Mouse (Mus musculus): ENCODE data around the gene Olfr323.
A peak's percentile ranks its signal among the peaks of the same experiment; 100 is the strongest.

The Olfr323 gene

DNA sequence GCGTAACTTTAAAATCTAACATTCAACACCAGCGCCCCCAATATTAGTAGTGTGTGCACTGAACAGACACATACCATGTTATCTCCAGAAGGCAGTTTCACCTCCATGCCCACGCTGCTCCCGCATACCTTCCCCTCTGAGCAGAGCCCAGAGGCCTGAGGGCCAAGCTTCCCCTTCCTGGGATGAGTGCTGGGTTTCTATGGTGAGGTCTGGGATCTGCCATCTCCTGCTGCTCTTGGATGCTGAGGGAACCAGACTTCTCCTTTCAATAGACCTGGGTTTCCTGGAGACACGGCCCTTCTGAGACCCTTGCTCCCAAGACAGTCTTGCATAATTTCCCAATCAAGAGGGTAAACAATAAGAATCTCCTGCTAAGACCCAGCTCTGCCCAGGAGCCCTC is at the start of gene Olfr323:
TSS of gene Olfr323 (minus strand) at position 101 of the 400 bp plus-strand sequence.
- ATAC-seq (ENCODE audit: low TSS enrichment): no peak

GRCm38 (mm10) chr11:58671825-58672224 is 41.5 kb upstream of the Olfr323 start:
- no peak for ATAC-seq (ENCODE audit: low TSS enrichment)

DNA sequence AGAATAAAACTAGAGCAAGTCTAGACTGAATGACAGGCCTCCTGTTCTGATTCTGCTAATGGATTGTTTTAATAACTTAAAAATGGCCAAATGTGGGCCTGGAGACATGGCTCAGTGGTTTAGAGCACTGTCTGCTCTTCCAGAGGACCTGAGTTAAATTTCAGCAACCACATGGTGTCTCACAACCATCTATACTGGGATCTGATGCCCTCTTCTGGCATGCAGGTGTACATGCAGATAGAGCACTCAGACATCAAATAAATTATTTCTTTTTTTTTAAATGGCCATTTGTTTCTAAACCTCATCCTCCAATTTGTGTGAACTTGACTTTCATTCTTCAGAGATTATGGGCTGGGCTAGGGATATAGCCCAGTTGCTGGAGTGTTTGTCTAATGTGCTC is 39.0 kb upstream of the Olfr323 start:
- ATAC-seq (ENCODE audit: low TSS enrichment): no peak

DNA sequence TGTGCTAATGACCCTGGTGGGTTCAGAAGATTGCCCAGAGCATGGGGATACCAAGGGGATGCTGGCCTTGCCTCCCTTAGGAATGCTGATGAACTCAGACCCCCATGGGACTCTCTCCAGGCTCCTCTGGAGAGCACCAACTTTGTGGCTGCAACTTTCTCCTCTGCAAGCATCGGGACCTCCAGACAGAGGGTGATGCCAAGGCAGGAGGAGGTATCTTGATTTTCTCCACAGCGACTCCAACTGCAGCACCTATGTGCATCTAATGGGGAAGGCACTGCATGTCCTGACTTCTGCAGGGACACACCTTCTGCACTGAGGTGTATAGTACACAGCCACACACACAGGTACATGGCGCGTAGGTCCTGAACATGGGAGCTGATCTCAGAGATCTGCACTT is 28.3 kb upstream of the Olfr323 start, which contains the start of gene Olfr322:
TSS of gene Olfr322 (plus strand) at position 187 of the 400 bp plus-strand sequence.
- ATAC-seq (ENCODE audit: low TSS enrichment): no peak

- ATAC-seq (ENCODE audit: low TSS enrichment): no peak
Observed at GRCm38 (mm10) chr11:58655151-58655550, 24.9 kb upstream of the Olfr323 start.

DNA sequence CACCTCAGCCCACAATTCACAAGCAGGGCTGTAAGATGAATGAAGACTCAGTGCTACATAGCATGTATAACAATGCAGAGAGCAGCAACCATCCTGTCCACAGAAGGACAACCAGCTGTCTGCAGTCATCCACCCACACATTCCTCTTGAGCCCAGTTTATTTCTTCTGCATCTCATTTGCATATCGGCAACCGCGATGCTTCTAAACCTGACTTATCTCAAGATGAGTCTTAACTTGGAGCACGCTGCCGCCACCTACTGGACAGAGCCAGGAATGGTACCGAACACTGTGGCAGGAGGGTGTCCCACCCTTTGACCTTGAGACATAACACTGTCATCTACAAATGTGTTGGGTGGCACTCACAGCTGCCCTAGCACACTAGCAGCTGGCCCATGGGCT is 13.0 kb upstream of the Olfr323 start:
- ATAC-seq (ENCODE audit: low TSS enrichment): peak; percentile 55

DNA sequence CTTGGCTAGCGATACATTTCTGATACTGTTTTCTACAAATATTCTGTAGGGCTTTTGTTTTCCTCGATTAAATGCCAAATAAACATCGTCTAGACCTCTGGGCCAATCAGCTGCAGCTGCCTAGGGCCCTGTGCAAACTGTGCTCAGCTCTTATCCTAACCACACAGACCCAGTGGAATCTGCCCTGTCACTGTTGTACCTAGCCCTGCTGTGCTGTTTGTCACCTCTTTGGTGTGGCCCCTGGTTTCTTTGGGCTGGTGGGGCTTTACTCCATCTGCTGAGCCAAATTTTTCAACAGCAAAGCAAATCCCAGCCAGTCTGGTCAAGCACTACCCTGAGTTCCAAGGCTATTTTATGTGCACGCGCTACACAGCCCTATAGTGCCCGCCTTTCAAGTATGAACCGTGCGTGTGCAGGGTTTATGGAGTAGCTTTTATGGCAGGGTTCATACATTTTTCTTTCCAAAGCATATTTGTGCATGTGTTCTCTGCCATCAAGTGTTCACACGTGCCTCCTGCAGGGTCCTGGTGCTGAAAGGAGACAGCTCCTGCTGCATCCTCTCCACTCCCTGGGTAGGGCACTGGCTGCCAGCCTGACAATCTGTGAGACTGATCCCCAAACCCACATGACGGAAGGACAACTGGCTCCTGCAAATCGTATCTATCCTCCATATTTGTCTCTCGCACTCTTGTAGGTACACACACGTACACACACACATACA is 11.5 kb upstream of the Olfr323 start:
- ATAC-seq (ENCODE audit: low TSS enrichment): no peak

- no peak for ATAC-seq (ENCODE audit: low TSS enrichment)
Observed at GRCm38 (mm10) chr11:58641057-58641456, 10.8 kb upstream of the Olfr323 start.

- peak; percentile 34; the same call in 1 of the 2 replicates for ATAC-seq (ENCODE audit: low TSS enrichment)
Observed at GRCm38 (mm10) chr11:58640272-58640867, 10.1 kb upstream of the Olfr323 start, which contains the start of gene Trim58. Trim58 (plus strand) TSS chr11:58640465.

GRCm38 (mm10) chr11:58638176-58638701 is 7.9 kb upstream of the Olfr323 start:
- ATAC-seq (ENCODE audit: low TSS enrichment): no peak

- peak; percentile 62; the same call in 1 of the 2 replicates for ATAC-seq (ENCODE audit: low TSS enrichment)
Observed at GRCm38 (mm10) chr11:58636376-58636977, 6.2 kb upstream of the Olfr323 start.

DNA sequence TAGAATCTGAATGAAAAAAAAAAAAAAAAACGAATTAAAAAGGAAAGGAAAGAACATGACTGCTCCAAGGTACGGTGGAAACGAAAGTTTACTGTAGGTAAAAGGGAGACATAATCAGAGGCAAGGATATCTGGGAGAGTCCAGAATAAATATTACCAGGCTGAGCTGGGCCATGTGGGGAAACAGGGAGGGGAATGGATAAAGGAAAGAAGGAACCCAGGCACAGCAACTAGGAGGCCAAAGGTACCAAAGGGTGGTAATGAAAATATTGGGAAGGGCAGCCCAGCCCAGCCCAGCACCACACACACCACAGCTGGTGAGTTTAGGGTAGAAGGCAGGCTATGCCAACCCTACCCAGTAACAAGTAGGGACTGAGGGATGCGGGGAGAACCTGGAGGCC is 4.6 kb upstream of the Olfr323 start:
- ATAC-seq (ENCODE audit: low TSS enrichment): no peak

DNA sequence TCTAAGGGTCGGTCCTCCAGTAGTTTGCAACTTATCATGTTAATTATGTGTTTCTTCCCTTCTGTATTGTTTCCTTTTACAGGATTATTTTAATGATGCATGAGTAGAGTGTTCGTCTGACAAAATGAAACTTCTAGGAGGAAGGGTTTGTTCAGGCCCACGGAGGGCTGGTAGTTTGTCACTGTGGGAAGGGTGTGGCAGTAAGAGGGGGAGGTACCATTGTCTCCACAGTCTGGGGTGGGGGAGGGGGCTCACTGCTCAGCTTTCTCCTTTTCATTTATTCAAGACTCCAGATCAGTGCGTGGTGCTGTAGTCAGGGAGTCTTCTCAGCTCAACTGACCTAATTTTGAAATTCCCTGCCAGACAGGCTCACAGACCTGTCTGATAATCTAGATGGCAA is 4.2 kb downstream of the Olfr323 start:
- no peak for ATAC-seq (ENCODE audit: low TSS enrichment)

GRCm38 (mm10) chr11:58618793-58619192 is 11.5 kb downstream of the Olfr323 start:
- ATAC-seq (ENCODE audit: low TSS enrichment): peak; percentile 13; the same call in 1 of the 2 replicates

- no peak for ATAC-seq (ENCODE audit: low TSS enrichment)
Observed at GRCm38 (mm10) chr11:58618369-58618768, 11.9 kb downstream of the Olfr323 start.

DNA sequence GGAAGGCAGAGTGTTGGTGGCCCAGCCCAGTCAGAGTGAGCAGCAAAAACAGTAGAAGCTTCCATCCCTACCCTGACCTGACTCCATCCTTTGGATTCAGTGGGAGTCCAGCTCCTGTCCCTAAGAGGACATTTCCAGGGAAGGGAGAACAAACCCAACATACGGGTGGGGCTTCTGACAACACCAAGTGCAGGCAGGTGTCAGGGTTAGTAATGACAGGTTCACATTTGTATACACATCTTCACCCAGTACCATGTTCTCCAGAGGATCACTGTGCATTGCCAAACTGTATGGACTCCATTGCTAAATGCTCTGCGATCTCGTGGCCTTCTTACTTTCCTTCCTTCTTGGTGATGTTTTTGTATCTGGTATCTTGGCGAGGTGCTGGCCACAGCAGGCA is 14.3 kb downstream of the Olfr323 start, which contains the start of gene 2210407C18Rik:
TSS of gene 2210407C18Rik (minus strand) at position 101 of the 400 bp plus-strand sequence.
- no peak for ATAC-seq (ENCODE audit: low TSS enrichment)

GRCm38 (mm10) chr11:58614526-58614925 is 15.8 kb downstream of the Olfr323 start:
- ATAC-seq (ENCODE audit: low TSS enrichment): no peak

- ATAC-seq (ENCODE audit: low TSS enrichment): no peak
Observed at GRCm38 (mm10) chr11:58613359-58613758, 16.9 kb downstream of the Olfr323 start.

DNA sequence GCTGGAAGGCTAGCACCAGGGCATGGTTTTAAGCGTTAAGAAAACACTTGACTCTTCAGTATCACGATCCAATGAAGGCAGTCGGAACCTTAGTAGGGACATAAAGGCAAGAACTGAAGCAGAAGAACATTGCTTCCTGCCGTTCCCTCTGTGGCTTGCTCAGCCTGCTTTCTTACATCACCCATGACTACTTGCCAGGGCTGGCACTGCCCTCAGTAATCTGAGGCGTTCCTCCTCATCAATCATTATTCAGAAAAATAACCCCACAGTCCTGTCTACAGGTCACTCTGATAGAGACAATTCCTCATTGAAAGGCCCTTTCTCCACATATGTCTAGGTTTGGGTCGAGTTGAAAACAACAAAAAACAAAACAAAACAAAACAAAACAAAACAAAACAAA is 23.3 kb downstream of the Olfr323 start:
- ATAC-seq (ENCODE audit: low TSS enrichment): no peak

- ATAC-seq (ENCODE audit: low TSS enrichment): no peak
Observed at GRCm38 (mm10) chr11:58606177-58606919, 24.0 kb downstream of the Olfr323 start.

DNA sequence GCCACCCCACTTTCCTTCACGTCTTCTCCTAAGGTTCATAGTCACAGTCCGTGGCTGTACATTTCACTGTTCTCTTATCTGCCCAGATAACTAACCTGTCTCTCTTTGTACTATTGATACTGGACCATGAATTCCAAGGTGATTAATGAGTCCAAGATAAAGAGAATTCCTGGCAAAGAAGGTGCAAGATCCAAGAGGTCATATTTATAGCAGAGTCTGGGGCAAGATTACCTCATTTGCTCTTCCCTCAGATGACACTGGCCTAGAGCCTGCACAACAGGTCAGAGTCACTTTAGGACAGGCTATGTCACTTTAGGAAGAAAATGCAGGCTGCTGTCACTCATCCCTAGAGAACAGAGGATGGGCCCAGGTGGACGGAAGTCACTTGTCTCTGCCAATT is 25.1 kb downstream of the Olfr323 start:
- no peak for ATAC-seq (ENCODE audit: low TSS enrichment)

DNA sequence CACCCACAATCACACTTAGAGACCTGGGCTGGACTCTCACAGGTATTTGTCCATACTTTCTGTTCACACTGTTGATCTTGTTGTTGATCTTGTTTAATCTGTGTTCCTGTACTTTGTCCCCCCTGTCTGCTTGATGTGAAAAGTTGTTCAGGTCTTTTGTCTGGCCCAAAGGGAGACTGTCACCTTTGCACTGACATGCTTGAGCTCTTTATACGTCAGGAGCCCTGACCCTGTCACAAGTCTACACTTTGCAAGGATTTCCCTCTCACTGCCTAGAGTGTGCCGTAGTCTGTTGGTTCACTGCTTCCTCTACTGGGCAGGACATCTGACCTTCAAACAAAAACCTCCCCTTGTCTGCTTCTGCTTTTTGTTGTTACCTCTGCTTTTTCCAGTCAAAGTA is 25.6 kb downstream of the Olfr323 start:
- no peak for ATAC-seq (ENCODE audit: low TSS enrichment)
